Mouse (Mus musculus): Measurements from ENCODE around the gene Commd8. TPM values are rescaled to one million over a fixed set of nuclear protein-coding genes. Genes with fewer than 3 reads are reported as not detected.
"Not testable (repeated sequence)": the region's sequence is repeated elsewhere in the genome, so short reads cannot be mapped to it uniquely, and the experiment has no call there.

Commd8 gene
- polyA plus RNA-seq, 1 experiment from 2014 or later: 122 TPM

- peaks cover 14% of the 10 kb centered on the region; the same call in 1 of the 2 replicates for H3K4me1 ChIP-seq
- H3K4me3 ChIP-seq (replicated peaks): no peak overlapping the region
- no peak overlapping the region for H3K4me2 ChIP-seq
- no peaks in the 10 kb centered on the region for H3K9me3 ChIP-seq
- no peak overlapping the region for H3K27ac ChIP-seq
- ATAC-seq (ENCODE audit: insufficient read depth, low FRiP score, low read depth): no peak
- H3K27me3 ChIP-seq (replicated peaks): no peaks in the 10 kb centered on the region
- peaks cover 17% of the 10 kb centered on the region for H3K36me3 ChIP-seq
- H3K9ac ChIP-seq: no peak overlapping the region
- 52% methylated on average over 7 of the region's 7 CpGs for WGBS
These were observed 3.6 kb downstream of the Commd8 start for GRCm38 (mm10) chr5:72164386-72164785.

GRCm38 (mm10) chr5:72162855-72163254, 5.1 kb downstream of the Commd8 start:
- no peaks in the 10 kb centered on the region for H3K27me3 ChIP-seq (replicated peaks)
- no peak for ATAC-seq (ENCODE audit: insufficient read depth, low FRiP score, low read depth)
- H3K9me3 ChIP-seq: no peaks in the 10 kb centered on the region
- no peak overlapping the region for H3K4me3 ChIP-seq (replicated peaks)
- H3K4me1 ChIP-seq: peaks cover 14% of the 10 kb centered on the region; the same call in 1 of the 2 replicates
- peaks cover 26% of the 10 kb centered on the region for H3K36me3 ChIP-seq
- H3K27ac ChIP-seq: no peak overlapping the region
- H3K9ac ChIP-seq: no peak overlapping the region
- 76% methylated on average over 5 of the region's 5 CpGs for WGBS
- H3K4me2 ChIP-seq: no peak overlapping the region

GRCm38 (mm10) chr5:72160781-72161485, 7.1 kb downstream of the Commd8 start:
- Histone ChIP-seq H3K27ac (no peak overlapping the region), H3K9ac (no peak overlapping the region), H3K4me2 (no peak overlapping the region), H3K4me3 (replicated peaks) (no peak overlapping the region), H3K4me1 (peaks cover 5% of the 10 kb centered on the region; the same call in 1 of the 2 replicates), H3K27me3 (replicated peaks) (no peaks in the 10 kb centered on the region), H3K9me3 (no peaks in the 10 kb centered on the region), H3K36me3 (peaks cover 29% of the 10 kb centered on the region)
- no peak for ATAC-seq (ENCODE audit: insufficient read depth, low FRiP score, low read depth)
- 88% methylated on average over 11 of the region's 11 CpGs for WGBS

GRCm38 (mm10) chr5:72159537-72159936, 8.5 kb downstream of the Commd8 start:
- H3K9me3 ChIP-seq: no peaks in the 10 kb centered on the region
- ATAC-seq (ENCODE audit: insufficient read depth, low FRiP score, low read depth): no peak
- H3K9ac ChIP-seq: no peak overlapping the region
- no peaks in the 10 kb centered on the region for H3K27me3 ChIP-seq (replicated peaks)
- WGBS: 68% methylated on average over 6 of the region's 6 CpGs
- no peak overlapping the region for H3K27ac ChIP-seq
- H3K4me3 ChIP-seq (replicated peaks): no peak overlapping the region
- peaks cover 4% of the 10 kb centered on the region; the same call in 1 of the 2 replicates for H3K4me1 ChIP-seq
- H3K36me3 ChIP-seq: peaks cover 29% of the 10 kb centered on the region
- H3K4me2 ChIP-seq: no peak overlapping the region

DNA sequence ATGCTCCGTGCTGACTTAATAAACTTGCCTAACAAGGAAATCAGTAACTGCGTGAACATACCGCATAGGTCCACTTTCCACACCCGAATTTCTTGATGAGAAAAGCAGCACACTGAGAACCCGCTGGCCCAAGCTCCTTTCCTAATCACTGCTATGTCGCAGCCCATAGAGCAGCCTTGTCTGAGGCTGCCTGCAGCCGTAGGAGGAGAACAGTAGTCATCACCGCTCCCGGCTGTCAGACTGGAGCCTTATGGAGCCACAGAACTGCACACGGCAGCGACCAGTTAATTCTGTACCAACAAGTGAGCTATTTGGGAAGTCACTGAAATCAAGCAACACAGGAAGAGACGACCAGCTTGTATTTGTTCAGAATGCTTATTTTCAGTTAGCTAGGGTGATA, 9.3 kb downstream of the Commd8 start:
- Histone ChIP-seq H3K9ac (no peak overlapping the region), H3K27me3 (replicated peaks) (no peaks in the 10 kb centered on the region), H3K4me1 (no peaks in the 10 kb centered on the region), H3K27ac (no peak overlapping the region), H3K9me3 (no peaks in the 10 kb centered on the region), H3K36me3 (peaks cover 29% of the 10 kb centered on the region), H3K4me2 (no peak overlapping the region), H3K4me3 (replicated peaks) (no peak overlapping the region)
- ATAC-seq (ENCODE audit: insufficient read depth, low FRiP score, low read depth): no peak
- WGBS: 94% methylated on average over 12 of the region's 12 CpGs

GRCm38 (mm10) chr5:72156598-72156997, 11.4 kb downstream of the Commd8 start:
- H3K27ac ChIP-seq: no peak overlapping the region
- no peak overlapping the region for H3K4me3 ChIP-seq (replicated peaks)
- no peak overlapping the region for H3K4me2 ChIP-seq
- H3K36me3 ChIP-seq: peaks cover 25% of the 10 kb centered on the region
- no peak overlapping the region for H3K9ac ChIP-seq
- H3K4me1 ChIP-seq: no peaks in the 10 kb centered on the region
- no peak for ATAC-seq (ENCODE audit: insufficient read depth, low FRiP score, low read depth)
- no peaks in the 10 kb centered on the region for H3K9me3 ChIP-seq
- 73% methylated on average over 5 of the region's 5 CpGs for WGBS
- no peaks in the 10 kb centered on the region for H3K27me3 ChIP-seq (replicated peaks)

- H3K4me2 ChIP-seq; H3K4me1 ChIP-seq; H3K27ac ChIP-seq; H3K9ac ChIP-seq; H3K4me3 ChIP-seq (replicated peaks); ATAC-seq (ENCODE audit: insufficient read depth, low FRiP score, low read depth); H3K27me3 ChIP-seq (replicated peaks); H3K9me3 ChIP-seq: not testable (repeated sequence)
- WGBS: 81% methylated on average over 3 of the region's 3 CpGs
- peaks cover 20% of the 10 kb centered on the region for H3K36me3 ChIP-seq
These were observed 12.3 kb downstream of the Commd8 start for GRCm38 (mm10) chr5:72155686-72156085.

- H3K36me3 ChIP-seq: no peaks in the 10 kb centered on the region
- no peaks in the 10 kb centered on the region for H3K4me1 ChIP-seq
- H3K4me3 ChIP-seq (replicated peaks): no peak overlapping the region
- no peak overlapping the region for H3K4me2 ChIP-seq
- no peak; the same call in 1 of the 2 replicates for ATAC-seq (ENCODE audit: insufficient read depth, low FRiP score, low read depth)
- H3K27ac ChIP-seq: no peak overlapping the region
- no peak overlapping the region for H3K9ac ChIP-seq
- WGBS: 86% methylated on average over 5 of the region's 5 CpGs
- no peaks in the 10 kb centered on the region for H3K9me3 ChIP-seq
- no peaks in the 10 kb centered on the region for H3K27me3 ChIP-seq (replicated peaks)
These were observed 17.1 kb downstream of the Commd8 start for GRCm38 (mm10) chr5:72150870-72151269.

DNA sequence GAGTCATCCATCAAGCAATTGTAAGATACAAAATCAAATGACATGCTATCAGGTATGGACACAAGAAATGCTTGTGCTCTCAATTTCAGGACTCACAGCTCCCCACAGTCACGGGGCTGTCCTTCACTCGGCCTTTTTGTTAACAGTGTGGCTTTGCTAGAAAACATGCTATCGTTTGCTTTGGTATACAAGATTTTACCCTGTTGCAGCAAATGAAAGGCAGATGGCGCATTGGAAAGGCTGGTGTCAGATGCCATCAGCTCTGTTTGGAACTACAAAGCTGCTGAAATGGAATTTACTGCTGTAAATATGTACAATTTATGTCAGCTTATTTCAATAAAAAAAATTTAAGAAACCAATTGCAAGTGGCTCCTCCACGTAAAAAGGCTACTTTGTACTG, 19.3 kb downstream of the Commd8 start:
- no peak overlapping the region for H3K9ac ChIP-seq
- H3K4me1 ChIP-seq: no peaks in the 10 kb centered on the region
- no peak overlapping the region for H3K27ac ChIP-seq
- no peaks in the 10 kb centered on the region for H3K27me3 ChIP-seq (replicated peaks)
- WGBS: 55% methylated on average over 5 of the region's 5 CpGs
- ATAC-seq (ENCODE audit: insufficient read depth, low FRiP score, low read depth): no peak
- H3K9me3 ChIP-seq: no peaks in the 10 kb centered on the region
- no peak overlapping the region for H3K4me3 ChIP-seq (replicated peaks)
- no peak overlapping the region for H3K4me2 ChIP-seq
- no peaks in the 10 kb centered on the region for H3K36me3 ChIP-seq

DNA sequence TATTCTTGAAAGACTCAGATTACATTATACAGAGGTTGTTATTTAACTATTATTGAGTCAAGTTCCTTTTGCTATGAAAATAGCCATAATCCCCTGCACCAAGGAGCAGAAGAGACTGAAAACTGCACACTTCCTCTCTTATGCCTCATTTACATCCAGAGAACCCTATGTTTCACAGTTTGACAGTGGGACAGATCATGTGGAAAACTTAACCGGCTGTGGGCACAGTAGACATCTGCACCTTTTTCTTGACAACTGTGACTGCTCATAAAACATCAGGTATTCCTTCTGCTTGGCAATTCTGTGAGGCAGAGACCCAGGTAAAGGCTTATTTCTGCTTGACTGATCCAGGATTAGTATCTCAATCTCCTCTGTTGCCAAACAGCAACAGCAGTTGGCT, 28.4 kb downstream of the Commd8 start:
- H3K4me2 ChIP-seq: no peak overlapping the region
- no peak overlapping the region for H3K9ac ChIP-seq
- H3K36me3 ChIP-seq: no peaks in the 10 kb centered on the region
- H3K4me1 ChIP-seq: no peaks in the 10 kb centered on the region
- 76% methylated on average over 1 of the region's 1 CpGs for whole genome bisulfite sequencing
- H3K4me3 ChIP-seq (replicated peaks): no peak overlapping the region
- H3K27ac ChIP-seq: no peak overlapping the region
- no peak for ATAC-seq (ENCODE audit: insufficient read depth, low FRiP score, low read depth)
- no peaks in the 10 kb centered on the region for H3K9me3 ChIP-seq
- no peaks in the 10 kb centered on the region for H3K27me3 ChIP-seq (replicated peaks)

- Histone ChIP-seq H3K9ac (no peak overlapping the region), H3K27ac (no peak overlapping the region), H3K4me2 (no peak overlapping the region), H3K4me3 (replicated peaks) (no peak overlapping the region), H3K36me3 (no peaks in the 10 kb centered on the region), H3K27me3 (replicated peaks) (no peaks in the 10 kb centered on the region), H3K4me1 (no peaks in the 10 kb centered on the region), H3K9me3 (no peaks in the 10 kb centered on the region)
- WGBS: 87% methylated on average over 7 of the region's 7 CpGs
- no peak for ATAC-seq (ENCODE audit: insufficient read depth, low FRiP score, low read depth)
These were observed 29.7 kb downstream of the Commd8 start for GRCm38 (mm10) chr5:72138256-72138655.

- H3K4me3 ChIP-seq (replicated peaks): no peak overlapping the region
- no peak for ATAC-seq (ENCODE audit: insufficient read depth, low FRiP score, low read depth)
- H3K4me1 ChIP-seq: no peaks in the 10 kb centered on the region
- no peaks in the 10 kb centered on the region for H3K27me3 ChIP-seq (replicated peaks)
- no peaks in the 10 kb centered on the region for H3K9me3 ChIP-seq
- H3K36me3 ChIP-seq: no peaks in the 10 kb centered on the region
- H3K9ac ChIP-seq: no peak overlapping the region
- no peak overlapping the region for H3K27ac ChIP-seq
- H3K4me2 ChIP-seq: no peak overlapping the region
- WGBS: 48% methylated on average over 2 of the region's 2 CpGs
These were observed 34.1 kb downstream of the Commd8 start for GRCm38 (mm10) chr5:72133906-72134305.

- Histone ChIP-seq H3K36me3 (no peaks in the 10 kb centered on the region), H3K27me3 (replicated peaks) (no peaks in the 10 kb centered on the region), H3K9ac (no peak overlapping the region), H3K4me2 (no peak overlapping the region), H3K4me1 (no peaks in the 10 kb centered on the region), H3K9me3 (no peaks in the 10 kb centered on the region), H3K4me3 (replicated peaks) (no peak overlapping the region), H3K27ac (no peak overlapping the region)
- 82% methylated on average over 4 of the region's 4 CpGs for WGBS
- no peak for ATAC-seq (ENCODE audit: insufficient read depth, low FRiP score, low read depth)
These were observed 41.3 kb downstream of the Commd8 start for GRCm38 (mm10) chr5:72126681-72127080.

Data from stomach, embryonic 15.5 days (tissue).